Mouse (Mus musculus) brain, embryonic 14.5 days (tissue): ENCODE measurements at regions not wholly inside any gene's neighbourhood (a gene's known extent, or its start where the extent isn't known, plus 50 kb on each side); places are given as distances from the start of the nearest gene placed in this dataset.

Source experiments
- DNase-seq: peaks from one replicate; pipeline ENCODE4 v3.0.0-alpha.2; 2011; ENCODE audit warnings: low read depth
- CTCF ChIP-seq: fragments of 200-500 bp; IDR thresholded peaks from 2 replicates; pipeline ENCODE4 v1.5.1; 2012; ENCODE audit warnings: inconsistent platforms, mild to moderate bottlenecking, moderate library complexity, borderline replicate concordance; ENCODE audit not compliant: insufficient read depth, insufficient read length; ENCODE audit errors: extremely low read depth
- POLR2A ChIP-seq: fragments of 200-500 bp; IDR thresholded peaks from 2 replicates; pipeline ENCODE4 v1.6.1; 2012; ENCODE audit warnings: mild to moderate bottlenecking, inconsistent platforms, borderline replicate concordance; ENCODE audit not compliant: poor library complexity, insufficient read depth, insufficient read length, severe bottlenecking; ENCODE audit errors: extremely low read depth

GRCm38 (mm10) chr3:37858624-37859302 is 134.5 kb upstream of the Gm5148 start:
- no peak for DNase-seq
- TF ChIP-seq CTCF, result no peak

GRCm38 (mm10) chr3:37846191-37847003 is 122.1 kb upstream of the Gm5148 start:
- DNase-seq, result no peak
- TF ChIP-seq CTCF, result no peak

- TF ChIP-seq CTCF (no peak), POLR2A (no peak)
- DNase-seq, result peak; percentile 23
Measured at GRCm38 (mm10) chr3:37845313-37846023, 121.2 kb upstream of the Gm5148 start.

GRCm38 (mm10) chr3:37844731-37845312 is 120.5 kb upstream of the Gm5148 start:
- no peak for DNase-seq
- TF ChIP-seq CTCF (no peak), POLR2A (no peak)

- peak; percentile 22 for DNase-seq
- TF ChIP-seq CTCF (no peak), POLR2A (no peak)
Measured at GRCm38 (mm10) chr3:37842289-37842688, 118.0 kb upstream of the Gm5148 start.

- DNase-seq, result peak; percentile 30
- TF ChIP-seq POLR2A, result no peak
- TF ChIP-seq CTCF, result no peak
Measured at GRCm38 (mm10) chr3:37838896-37839295, 114.6 kb upstream of the Gm5148 start.

- no peak for DNase-seq
- TF ChIP-seq CTCF, result no peak
- TF ChIP-seq POLR2A, result no peak
Measured at GRCm38 (mm10) chr3:37836749-37837148, 112.5 kb upstream of the Gm5148 start.

- TF ChIP-seq POLR2A (no peak), CTCF (no peak)
- no peak for DNase-seq
Measured at GRCm38 (mm10) chr3:37835687-37836086, 111.4 kb upstream of the Gm5148 start.

GRCm38 (mm10) chr3:37835135-37835534 is 110.8 kb upstream of the Gm5148 start:
- DNase-seq, result no peak
- TF ChIP-seq CTCF (no peak), POLR2A (no peak)

- no peak for DNase-seq
- no peak for TF ChIP-seq CTCF
- no peak for TF ChIP-seq POLR2A
Measured at GRCm38 (mm10) chr3:37834626-37835025, 110.3 kb upstream of the Gm5148 start.

- TF ChIP-seq POLR2A (no peak), CTCF (no peak)
- no peak for DNase-seq
Measured at GRCm38 (mm10) chr3:37833387-37833786, 109.1 kb upstream of the Gm5148 start.
